11 mouse cellular contexts compared by ENCODE assay signal in the genomic region with DNA sequence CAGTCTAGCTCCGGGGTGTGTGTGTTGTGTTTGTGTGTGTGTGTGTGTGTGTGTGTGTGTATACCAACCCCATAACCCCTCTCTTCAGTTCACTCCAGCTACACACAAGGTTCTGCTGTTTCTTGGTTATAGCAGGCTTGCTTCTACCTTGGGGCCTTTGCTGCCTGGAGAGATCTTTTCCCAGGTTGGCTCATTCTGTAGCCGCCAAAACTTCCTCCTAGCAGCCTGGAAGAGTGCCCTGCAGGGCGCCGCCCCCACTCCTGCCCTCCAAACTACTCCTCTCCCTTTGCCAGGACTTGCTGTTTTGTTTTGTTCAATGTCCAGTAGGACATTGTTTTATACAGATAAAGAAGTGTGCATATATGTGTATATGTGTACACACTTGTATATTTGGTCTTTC. TPM values are rescaled to one million over a fixed set of nuclear protein-coding genes. Genes with fewer than 3 reads are reported as not detected.
DNase-seq lines count a peak whose midpoint lies in the region; ATAC-seq and TF ChIP-seq lines count a peak whose summit lies in the region.
"Had no signal": no experiment of that assay in that cellular context is flagged by ENCODE, and none has a peak within 500 bp of the region (broad histone marks: within the 10 kb centered on the region; RNA-seq: fewer than 3 reads in every experiment).

No protein-coding gene starts in this region.

- ATAC-seq in heart, embryonic 11.5 days (replicated peaks; ENCODE audit: insufficient number of reproducible peaks, low FRiP score, low TSS enrichment) = no peak
- no peak for ATAC-seq in limb, embryonic 12.5 days (ENCODE audit: insufficient number of reproducible peaks, insufficient read depth, low FRiP score, low TSS enrichment, low read depth)
- ATAC-seq in stomach, postnatal 0 days (ENCODE audit: low FRiP score, low TSS enrichment) = peak; percentile 24; the same call in 1 of the 2 replicates

- H3K9me3 ChIP-seq in heart, embryonic 11.5 days (replicated peaks; ENCODE audit: control insufficient read depth, low read length) = no peaks in the 10 kb centered on the region
- no peaks in the 10 kb centered on the region for H3K9me3 ChIP-seq in limb, embryonic 12.5 days
- no peaks in the 10 kb centered on the region for H3K9me3 ChIP-seq in stomach, postnatal 0 days (ENCODE audit: control insufficient read depth, low read length)
- H3K9me3 ChIP-seq: hindbrain, embryonic 13.5 days; lung, embryonic 15.5 days had no signal

- peak; percentile 87 for DNase-seq in heart, adult 11 months
- DNase-seq in ovary, postnatal 36 days (ENCODE audit: low spot score) = peak; percentile 21
- DNase-seq in ovary, postnatal 14 days (ENCODE audit: low spot score) = no peak
- no peak for DNase-seq in stomach, postnatal 0 days (ENCODE audit: low spot score)
- no peak for DNase-seq in frontal cortex, postnatal 10 days (ENCODE audit: low spot score in 2 of 2)
- DNase-seq in layer of hippocampus, adult 2 months (ENCODE audit: low spot score in 2 of 2) = no peak
- DNase-seq: cerebellum, postnatal 10 days had no signal

- WGBS in heart, embryonic 11.5 days (ENCODE audit: insufficient replicate concordance) = 75% methylated on average over 4 of the region's 4 CpGs
- WGBS in limb, embryonic 12.5 days = 75% methylated on average over 4 of the region's 4 CpGs
- WGBS in stomach, postnatal 0 days = 56% methylated on average over 4 of the region's 4 CpGs

- no peaks in the 10 kb centered on the region for H3K27me3 ChIP-seq in heart, embryonic 11.5 days (ENCODE audit: control insufficient read depth, insufficient read depth, low read length)
- H3K27me3 ChIP-seq in limb, embryonic 12.5 days = no peaks in the 10 kb centered on the region
- H3K27me3 ChIP-seq in stomach, postnatal 0 days (ENCODE audit: control insufficient read depth, insufficient read depth, low read length) = no peaks in the 10 kb centered on the region
- H3K27me3 ChIP-seq: hindbrain, embryonic 13.5 days; lung, embryonic 15.5 days had no signal

- H3K36me3 ChIP-seq in heart, embryonic 11.5 days (ENCODE audit: control insufficient read depth, insufficient read depth, low read length) = no peaks in the 10 kb centered on the region
- H3K36me3 ChIP-seq in limb, embryonic 12.5 days = no peaks in the 10 kb centered on the region
- H3K36me3 ChIP-seq in stomach, postnatal 0 days (ENCODE audit: control insufficient read depth, insufficient read depth, low read length) = no peaks in the 10 kb centered on the region
- H3K36me3 ChIP-seq: hindbrain, embryonic 13.5 days; lung, embryonic 15.5 days had no signal

- no peaks in the 10 kb centered on the region for H3K4me1 ChIP-seq in heart, embryonic 11.5 days (ENCODE audit: control insufficient read depth, insufficient read depth, low read length)
- H3K4me1 ChIP-seq in limb, embryonic 12.5 days (replicated peaks) = peaks cover 14% of the 10 kb centered on the region
- no peaks in the 10 kb centered on the region for H3K4me1 ChIP-seq in stomach, postnatal 0 days (replicated peaks; ENCODE audit: control insufficient read depth, insufficient read depth)
- H3K4me1 ChIP-seq: hindbrain, embryonic 13.5 days had no signal

- TF ChIP-seq EP300 in stomach, postnatal 0 days (optimal IDR thresholded peaks at IDR 0.05) = no peak

- no peak overlapping the region for H3K4me2 ChIP-seq in heart, embryonic 11.5 days
- H3K4me2 ChIP-seq in limb, embryonic 12.5 days = no peak overlapping the region
- peak overlapping the region; percentile 20; the same call in 1 of the 2 replicates for H3K4me2 ChIP-seq in stomach, postnatal 0 days (replicated peaks; ENCODE audit: low read depth)
- H3K4me2 ChIP-seq: hindbrain, embryonic 13.5 days; lung, embryonic 15.5 days had no signal

- no peak overlapping the region for H3K27ac ChIP-seq in heart, embryonic 11.5 days (ENCODE audit: low read depth, low read length)
- H3K27ac ChIP-seq in limb, embryonic 12.5 days = peak overlapping the region; percentile 78
- H3K27ac ChIP-seq in stomach, postnatal 0 days (replicated peaks) = 0 out of 2 replicates have a peak overlapping the region, but pooled peaks have one; percentile 8
- no peak overlapping the region for H3K27ac ChIP-seq in layer of hippocampus, adult 2 months
- H3K27ac ChIP-seq: hindbrain, embryonic 13.5 days; lung, embryonic 15.5 days had no signal

- TF ChIP-seq CTCF in stomach, postnatal 0 days (IDR thresholded peaks at IDR 0.05; ENCODE audit: low read depth) = no peak
- no peak for TF ChIP-seq CTCF in layer of hippocampus, adult 2 months (conservative IDR thresholded peaks at IDR 0.05)

- no peak overlapping the region for H3K9ac ChIP-seq in heart, embryonic 11.5 days (ENCODE audit: low read depth, low read length)
- H3K9ac ChIP-seq in limb, embryonic 12.5 days (replicated peaks) = no peak overlapping the region
- no peak overlapping the region for H3K9ac ChIP-seq in stomach, postnatal 0 days (ENCODE audit: low read length)
- H3K9ac ChIP-seq: hindbrain, embryonic 13.5 days; lung, embryonic 15.5 days had no signal

- no peak overlapping the region for H3K4me3 ChIP-seq in heart, embryonic 11.5 days (ENCODE audit: low read depth, low read length)
- no peak overlapping the region for H3K4me3 ChIP-seq in limb, embryonic 12.5 days (replicated peaks)
- no peak overlapping the region for H3K4me3 ChIP-seq in stomach, postnatal 0 days (ENCODE audit: low read depth, low read length)
- H3K4me3 ChIP-seq in layer of hippocampus, adult 2 months = no peak overlapping the region
- H3K4me3 ChIP-seq: hindbrain, embryonic 13.5 days; lung, embryonic 15.5 days had no signal

RNA-seq across cellular contexts. Expression of gene Map3k13, which starts 33.4 kb away (rescaled TPM):
- 0.79 and 1.1 TPM in 2 replicates for polyA plus RNA-seq in heart, embryonic 11.5 days (2014; fragmentation: Nextera tagmentation; extraction: Ambion mirVana)
- polyA plus RNA-seq in limb, embryonic 12.5 days (2016; fragmentation: Nextera tagmentation; extraction: Ambion mirVana) = 1.1 and 1.2 TPM in 2 replicates
- polyA plus RNA-seq in stomach, postnatal 0 days (2015; fragmentation: Nextera tagmentation; extraction: Ambion mirVana) = 0.40 and 0.50 TPM in 2 replicates
- 10 to 100 TPM; 14.6 to 14.8 TPM for total RNA-seq in layer of hippocampus, adult 2 months (2021)

RNA-seq across cellular contexts. Expression of gene Ehhadh, which starts 40.0 kb away (rescaled TPM):
- 2.8 and 3.0 TPM in 2 replicates for polyA plus RNA-seq in heart, embryonic 11.5 days (2014; fragmentation: Nextera tagmentation; extraction: Ambion mirVana)
- 2.4 and 2.6 TPM in 2 replicates for polyA plus RNA-seq in limb, embryonic 12.5 days (2016; fragmentation: Nextera tagmentation; extraction: Ambion mirVana)
- 29.0 and 30.9 TPM in 2 replicates for polyA plus RNA-seq in stomach, postnatal 0 days (2015; fragmentation: Nextera tagmentation; extraction: Ambion mirVana)
- 1 to 10 TPM; 1.7 to 2.5 TPM for total RNA-seq in layer of hippocampus, adult 2 months (2021)

Comparison
In these comparisons a context has a peak if more than half of its experiments do, and no peak if none do; other contexts are left out.
1. DNase-seq: peak in heart, adult 11 months (single experiment) and ovary, postnatal 36 days (single experiment); none in ovary, postnatal 14 days (single experiment), stomach, postnatal 0 days (single experiment), frontal cortex, postnatal 10 days (0 of 2) and layer of hippocampus, adult 2 months (0 of 2).
2. H3K27ac ChIP-seq: peak in limb, embryonic 12.5 days (single experiment) and stomach, postnatal 0 days (single experiment); none in heart, embryonic 11.5 days (single experiment) and layer of hippocampus, adult 2 months (single experiment).